Mouse (Mus musculus) midbrain, embryonic 13.5 days (tissue): Measurements from ENCODE around the gene Dennd4a. TPM values are rescaled to one million over a fixed set of nuclear protein-coding genes. Genes with fewer than 3 reads are reported as not detected.
A peak's percentile ranks its signal among the peaks of the same experiment; 100 is the strongest.
"Not testable (repeated sequence)": the region's sequence is repeated elsewhere in the genome, so short reads cannot be mapped to it uniquely, and the experiment has no call there.

Experiments used
- ATAC-seq: fragments of 200-750 bp; cut with Nextera tagmentation; 2 replicates; pipeline ENCODE4 v1.8.0; 2017; ENCODE audit warnings: mild to moderate bottlenecking, moderate TSS enrichment, moderate library complexity
- H3K27ac ChIP-seq: fragments of 300-500 bp; sonication (generic); 2 replicates; pipeline ENCODE4 v1.5.1; 2015; ENCODE audit warnings: inconsistent platforms, mild to moderate bottlenecking, moderate library complexity
- H3K27me3 ChIP-seq: fragments of 300-500 bp; sonication (generic); 2 replicates; pipeline ENCODE4 v1.6.1; 2015; ENCODE audit warnings: mild to moderate bottlenecking, inconsistent platforms
- H3K36me3 ChIP-seq: fragments of 300-500 bp; sonication (generic); 2 replicates; pipeline ENCODE4 v1.6.1; 2015; ENCODE audit warnings: mild to moderate bottlenecking, inconsistent platforms
- H3K4me1 ChIP-seq: fragments of 300-500 bp; sonication (generic); replicated peaks from 2 replicates; pipeline ENCODE4 v1.6.1; 2015; ENCODE audit warnings: inconsistent platforms
- H3K4me2 ChIP-seq: fragments of 300-500 bp; sonication (generic); replicated peaks from 2 replicates; pipeline ENCODE4 v1.6.1; 2015; ENCODE audit warnings: moderate library complexity, mild to moderate bottlenecking, inconsistent platforms
- H3K4me3 ChIP-seq: fragments of 300-500 bp; sonication (generic); replicated peaks from 2 replicates; pipeline ENCODE4 v1.5.1; 2015; ENCODE audit warnings: mild to moderate bottlenecking, inconsistent platforms
- H3K9ac ChIP-seq: fragments of 300-500 bp; sonication (generic); replicated peaks from 2 replicates; pipeline ENCODE4 v1.6.1; 2015; ENCODE audit warnings: mild to moderate bottlenecking, inconsistent platforms
- H3K9me3 ChIP-seq: fragments of 300-500 bp; sonication (generic); 2 replicates; pipeline ENCODE4 v1.6.1; 2016; ENCODE audit warnings: mild to moderate bottlenecking, inconsistent platforms
- WGBS: fragments of 180-500 bp; shearing (Covaris S2); methylation state at CpG from one replicate; pipeline ENCODE4 v1.1.7; 2015; 5-methylcytosine and 5-hydroxymethylcytosine counted together
- polyA plus RNA-seq: library from polyadenylated mRNA; unstranded; fragments of >200 nt; fragmentation: Nextera tagmentation; extraction: Ambion mirVana; gene quantifications from 2 replicates; pipeline ENCODE4 v1.2.1, GENCODE M21; 2015

Dennd4a gene
- polyA plus RNA-seq, 1 experiment from 2014 or later: 9.7 TPM

- H3K9me3 ChIP-seq: no peaks in the 10 kb centered on the region
- H3K4me1 ChIP-seq: 0 out of 2 replicates have a peak, but pooled peaks cover 3% of the 10 kb centered on the region
- no peaks in the 10 kb centered on the region for H3K36me3 ChIP-seq
- no peak overlapping the region for H3K9ac ChIP-seq
- 76% methylated on average over 5 of the region's 5 CpGs for WGBS
- no peak overlapping the region for H3K27ac ChIP-seq
- no peaks in the 10 kb centered on the region for H3K27me3 ChIP-seq
- ATAC-seq: no peak
- no peak overlapping the region for H3K4me3 ChIP-seq
- no peak overlapping the region for H3K4me2 ChIP-seq
Observed at GRCm38 (mm10) chr9:64805875-64806274, 5.3 kb upstream of the Dennd4a start.

DNA sequence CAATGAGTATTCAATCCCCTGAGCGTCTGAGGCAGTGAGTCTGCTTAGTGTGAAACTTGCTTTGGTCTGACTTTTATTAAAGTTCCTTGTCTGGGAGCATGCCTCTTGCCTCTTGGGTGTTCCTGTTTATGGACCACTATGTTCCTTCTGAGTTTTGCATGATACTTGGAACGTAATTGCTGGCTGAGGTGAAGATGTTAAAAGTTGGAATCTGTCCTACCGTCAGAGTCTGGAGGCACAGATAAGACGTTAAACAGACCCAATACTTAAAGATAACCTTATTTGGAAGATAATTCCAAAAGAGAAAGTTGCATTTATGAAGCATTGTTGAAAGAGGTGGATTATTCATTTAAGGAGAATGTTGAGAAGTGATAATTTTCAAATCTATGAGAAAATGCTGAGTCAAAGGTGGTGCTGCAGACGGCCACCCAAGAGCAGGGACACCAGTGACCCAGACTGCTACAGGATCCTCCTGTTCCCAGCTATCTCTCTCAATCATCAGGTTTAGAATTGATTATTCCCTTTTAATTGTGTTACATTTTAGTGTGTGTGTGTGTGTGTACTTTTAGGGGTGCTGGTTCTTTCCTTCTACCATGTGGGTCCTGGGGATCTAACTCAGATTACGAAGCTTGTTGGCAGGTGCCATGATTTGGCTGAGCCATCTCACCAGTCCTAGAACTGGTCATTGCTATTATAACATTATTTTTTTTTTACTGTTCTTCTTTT is 4.6 kb upstream of the Dennd4a start:
- Histone ChIP-seq H3K36me3 (no peaks in the 10 kb centered on the region), H3K9ac (no peak overlapping the region), H3K4me3 (no peak overlapping the region), H3K9me3 (no peaks in the 10 kb centered on the region), H3K4me1 (0 out of 2 replicates have a peak, but pooled peaks cover 3% of the 10 kb centered on the region), H3K4me2 (no peak overlapping the region), H3K27me3 (no peaks in the 10 kb centered on the region), H3K27ac (no peak overlapping the region)
- WGBS: 85% methylated on average over 6 of the region's 6 CpGs
- ATAC-seq: no peak

DNA sequence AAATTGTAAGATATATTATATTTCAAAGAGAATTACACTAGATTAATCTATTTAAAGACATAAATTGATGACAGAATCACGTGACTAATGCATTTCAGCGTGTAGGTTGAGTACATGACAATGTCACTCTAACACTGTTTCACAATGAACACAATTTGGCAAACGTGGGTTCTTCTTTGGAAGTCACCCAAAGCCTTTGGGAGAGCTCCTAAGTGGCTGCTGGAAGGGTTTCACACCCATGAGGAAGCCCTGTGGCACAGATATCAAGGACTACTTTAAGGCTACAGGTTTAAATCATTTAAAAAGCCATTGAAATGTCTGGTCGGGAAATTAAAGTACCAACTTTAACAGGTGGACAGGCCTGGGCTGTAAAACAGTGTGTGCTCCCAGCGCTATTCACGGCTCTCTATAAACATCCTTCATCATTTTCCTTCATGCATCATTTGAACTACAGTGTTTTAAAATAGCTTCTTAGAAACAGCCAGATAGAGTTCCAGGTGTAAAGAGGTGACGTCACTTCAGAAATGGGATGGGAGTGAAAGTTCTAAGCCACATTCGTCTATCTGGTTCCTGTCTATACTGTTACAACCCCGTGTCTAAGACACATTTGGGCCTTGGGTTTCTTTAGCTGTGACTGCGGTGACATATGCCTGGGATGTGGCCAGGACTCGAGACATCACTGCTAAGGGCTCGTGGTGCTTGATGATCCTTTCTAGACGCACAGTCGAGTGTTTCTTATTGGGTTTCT is 3.9 kb upstream of the Dennd4a start:
- H3K9me3 ChIP-seq: no peaks in the 10 kb centered on the region
- 84% methylated on average over 14 of the region's 14 CpGs for WGBS
- no peak for ATAC-seq

DNA sequence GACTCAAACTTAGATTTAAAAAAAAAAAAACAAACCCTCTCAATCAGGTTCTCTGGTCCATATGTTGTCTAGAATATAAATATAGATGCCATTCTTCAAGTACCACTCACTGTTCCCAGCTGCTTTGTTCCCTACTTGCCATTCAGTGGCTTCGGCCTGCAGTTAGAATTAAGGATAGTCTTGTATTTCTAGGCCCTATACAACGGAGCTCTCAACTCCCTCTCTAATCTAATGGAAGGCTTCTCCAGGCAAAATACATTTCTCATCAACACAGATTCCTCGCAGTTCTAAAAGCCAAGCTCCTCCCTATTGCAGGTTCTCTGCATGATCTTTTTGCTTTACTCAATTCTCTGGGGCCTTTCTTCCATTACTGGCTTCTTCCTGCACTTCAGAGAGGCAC is 1.3 kb upstream of the Dennd4a start:
- H3K4me2 ChIP-seq: no peak overlapping the region
- WGBS: 69% methylated on average over 3 of the region's 3 CpGs
- H3K36me3 ChIP-seq: no peaks in the 10 kb centered on the region
- H3K27ac ChIP-seq: no peak overlapping the region
- no peak overlapping the region for H3K9ac ChIP-seq
- no peak overlapping the region for H3K4me3 ChIP-seq
- no peaks in the 10 kb centered on the region for H3K27me3 ChIP-seq
- ATAC-seq: no peak
- H3K9me3 ChIP-seq: no peaks in the 10 kb centered on the region
- H3K4me1 ChIP-seq: peaks cover 11% of the 10 kb centered on the region

More for the DNA sequence above, 3.9 kb upstream of the Dennd4a start:
- Histone ChIP-seq H3K4me3 (no peak overlapping the region), H3K4me2 (no peak overlapping the region), H3K27me3 (no peaks in the 10 kb centered on the region), H3K36me3 (no peaks in the 10 kb centered on the region), H3K9ac (no peak overlapping the region), H3K27ac (no peak overlapping the region), H3K4me1 (peaks cover 5% of the 10 kb centered on the region)

DNA sequence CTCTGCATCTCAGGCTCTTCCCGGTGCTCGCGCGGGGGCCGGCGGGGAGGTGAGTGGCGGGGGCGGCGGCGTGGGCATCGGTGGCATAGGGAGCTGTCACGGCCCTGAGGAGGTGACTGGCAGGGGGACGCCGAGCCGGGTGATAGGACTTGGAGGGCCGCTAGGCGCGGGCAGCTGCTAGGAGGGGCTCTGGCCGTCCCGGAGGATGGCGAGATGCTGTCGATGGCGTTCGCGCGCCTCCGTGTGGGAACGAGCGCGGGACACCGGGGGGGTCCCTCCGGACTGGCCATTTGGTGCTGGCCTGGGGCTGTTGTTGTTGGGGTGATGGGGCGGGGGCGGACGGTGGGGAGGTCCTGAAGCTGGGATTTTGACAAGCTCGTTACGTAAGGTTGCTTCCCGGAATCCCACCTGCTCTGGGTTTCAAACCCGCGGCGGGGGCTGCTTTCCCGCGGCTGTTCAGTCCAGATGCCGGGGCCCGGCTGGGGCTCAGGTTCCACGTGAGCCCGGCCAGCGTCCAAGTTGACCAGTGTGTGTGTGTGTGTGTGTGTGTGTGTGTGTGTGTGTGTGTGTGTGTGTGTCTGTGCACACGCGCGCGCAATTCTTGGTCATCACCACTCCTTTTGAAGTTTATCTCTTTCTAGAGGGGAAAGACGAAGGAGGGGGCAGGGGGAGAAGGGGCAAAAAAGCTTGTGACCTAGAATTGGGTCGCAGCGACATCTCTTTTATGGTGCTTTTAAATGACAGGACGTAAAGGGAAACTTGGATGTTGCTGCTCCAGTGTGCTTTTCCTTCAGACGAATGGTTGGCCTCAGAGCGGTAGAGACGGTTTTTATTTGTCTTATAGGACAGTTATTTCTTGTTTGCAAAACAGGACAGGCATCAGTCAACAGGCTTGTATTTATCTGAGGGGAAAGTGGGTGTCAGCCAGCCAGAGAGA is 666 bp downstream of the Dennd4a start:
- no peaks in the 10 kb centered on the region for H3K27me3 ChIP-seq
- peak overlapping the region; percentile 87 for H3K9ac ChIP-seq
- no peaks in the 10 kb centered on the region for H3K9me3 ChIP-seq
- ATAC-seq: peak; percentile 92
- H3K4me1 ChIP-seq: peaks cover 11% of the 10 kb centered on the region
- H3K4me2 ChIP-seq: peak overlapping the region; percentile 70
- H3K36me3 ChIP-seq: no peaks in the 10 kb centered on the region
- H3K4me3 ChIP-seq: peak overlapping the region; percentile 75
- under 1% methylated on average over 58 of the region's 59 CpGs for WGBS
- peak overlapping the region; percentile 97 for H3K27ac ChIP-seq

DNA sequence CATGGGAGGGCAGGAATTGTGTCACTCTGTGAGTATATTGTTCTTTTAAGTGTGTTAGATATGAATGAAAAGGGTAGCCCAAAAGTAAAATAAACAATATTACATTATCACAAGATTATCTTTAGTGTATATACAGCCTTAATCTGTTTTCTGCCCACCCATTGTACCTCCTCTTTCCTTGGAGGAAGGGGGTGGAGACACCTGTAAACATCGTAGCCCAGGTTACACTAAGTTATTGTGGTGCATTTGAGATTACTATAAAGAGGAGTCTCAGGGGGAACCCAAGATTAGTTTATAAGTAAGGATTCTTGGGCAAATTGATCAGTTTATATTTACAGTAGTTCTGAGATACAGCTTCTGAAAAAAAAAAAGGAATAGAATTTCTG is 1.3 kb downstream of the Dennd4a start:
- H3K27ac ChIP-seq: peak overlapping the region; percentile 97
- 42% methylated on average over 1 of the region's 1 CpGs for WGBS

DNA sequence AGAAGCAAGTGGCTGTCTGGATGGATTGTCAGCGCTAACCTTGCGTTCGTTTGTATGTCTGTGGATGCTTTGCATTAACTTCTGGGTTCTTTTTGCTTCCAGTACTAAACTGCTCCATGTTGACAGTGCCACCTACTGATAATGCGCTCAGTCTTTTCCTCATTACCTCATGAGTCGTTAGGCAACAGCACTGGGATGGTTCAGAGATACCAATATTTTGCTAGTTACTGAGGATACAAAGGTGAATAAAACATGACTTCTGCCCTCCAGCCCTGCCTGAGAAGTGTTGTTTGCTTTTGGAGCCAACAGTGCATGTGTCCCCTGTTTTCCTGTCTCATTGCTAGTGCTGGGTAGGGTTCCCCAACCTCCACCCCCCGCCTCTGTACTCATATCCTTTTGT is 3.1 kb downstream of the Dennd4a start:
- WGBS: 89% methylated on average over 6 of the region's 6 CpGs
- H3K4me2 ChIP-seq: no peak overlapping the region
- H3K27me3 ChIP-seq: no peaks in the 10 kb centered on the region
- no peak overlapping the region for H3K9ac ChIP-seq
- no peaks in the 10 kb centered on the region for H3K9me3 ChIP-seq
- peaks cover 11% of the 10 kb centered on the region for H3K4me1 ChIP-seq
- no peaks in the 10 kb centered on the region for H3K36me3 ChIP-seq
- no peak overlapping the region for H3K4me3 ChIP-seq
- no peak for ATAC-seq
- H3K27ac ChIP-seq: no peak overlapping the region

More for the DNA sequence above, 1.3 kb downstream of the Dennd4a start:
- no peaks in the 10 kb centered on the region for H3K27me3 ChIP-seq
- H3K9ac ChIP-seq: peak overlapping the region; percentile 87
- ATAC-seq: no peak
- H3K36me3 ChIP-seq: no peaks in the 10 kb centered on the region
- peak overlapping the region; percentile 70 for H3K4me2 ChIP-seq
- H3K9me3 ChIP-seq: no peaks in the 10 kb centered on the region
- H3K4me1 ChIP-seq: peaks cover 11% of the 10 kb centered on the region
- H3K4me3 ChIP-seq: peak overlapping the region; percentile 75

- 86% methylated on average over 4 of the region's 4 CpGs for WGBS
- not testable (repeated sequence) for H3K9ac ChIP-seq, H3K4me1 ChIP-seq, H3K4me2 ChIP-seq, H3K4me3 ChIP-seq, H3K9me3 ChIP-seq, H3K36me3 ChIP-seq, ATAC-seq, H3K27ac ChIP-seq, H3K27me3 ChIP-seq
Observed at GRCm38 (mm10) chr9:64819686-64820085, 8.5 kb downstream of the Dennd4a start.

DNA sequence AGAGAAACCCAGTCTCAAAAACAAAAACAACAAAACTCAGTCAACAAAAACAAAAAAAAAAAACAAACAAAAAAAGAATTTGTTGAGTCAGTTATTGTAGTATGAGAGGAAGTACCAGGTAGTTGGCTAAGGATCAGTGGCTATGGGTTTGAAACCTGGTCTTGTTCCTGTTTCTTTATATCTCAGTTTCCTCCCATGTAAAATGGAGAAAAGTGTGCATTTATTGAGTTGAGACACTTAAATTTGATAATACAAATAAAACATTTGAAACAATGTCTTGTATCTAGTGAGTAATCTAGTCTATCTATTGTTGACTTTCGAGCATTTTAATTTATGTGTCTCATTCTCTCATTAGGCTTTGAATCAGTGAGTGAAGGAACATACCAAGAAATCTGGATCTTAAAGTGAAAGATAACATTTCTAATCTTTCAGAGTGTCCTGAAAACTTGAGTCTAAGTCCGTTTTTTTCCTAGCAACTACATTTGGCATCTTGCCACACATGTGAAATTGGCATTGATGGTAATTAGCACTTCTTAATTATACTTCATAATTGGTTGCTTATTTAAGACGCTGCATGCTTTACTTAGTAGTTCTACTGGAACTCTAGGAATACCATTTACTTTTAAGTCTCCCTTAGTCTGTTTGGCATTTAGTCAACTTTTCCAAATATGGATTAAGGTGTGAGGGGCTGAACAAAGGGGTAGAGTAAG is 9.1 kb downstream of the Dennd4a start:
- Histone ChIP-seq H3K4me2 (no peak overlapping the region), H3K36me3 (no peaks in the 10 kb centered on the region), H3K27ac (no peak overlapping the region), H3K9me3 (no peaks in the 10 kb centered on the region), H3K4me1 (no peaks in the 10 kb centered on the region), H3K9ac (no peak overlapping the region), H3K4me3 (no peak overlapping the region), H3K27me3 (no peaks in the 10 kb centered on the region)
- ATAC-seq: no peak
- WGBS: 84% methylated on average over 3 of the region's 3 CpGs

DNA sequence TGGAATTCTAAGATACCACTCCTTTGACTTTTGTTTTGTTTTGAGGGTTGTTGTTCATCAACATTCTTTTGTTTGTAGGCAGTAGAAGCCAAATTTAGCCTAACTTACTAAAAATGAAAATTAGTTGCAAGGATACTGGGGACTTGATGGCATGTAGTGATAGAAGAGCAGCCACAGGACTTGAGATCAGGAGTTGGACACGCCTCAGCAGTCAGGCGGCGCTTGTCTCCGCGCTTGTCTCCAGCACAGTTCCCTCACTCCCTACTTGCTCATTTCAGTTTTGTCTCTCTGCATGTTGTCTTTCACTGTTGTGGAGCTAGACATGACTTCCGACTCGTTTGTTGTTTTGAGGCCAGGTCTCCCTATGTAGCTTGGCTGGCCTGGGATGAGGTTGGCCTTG is 11.1 kb downstream of the Dennd4a start:
- 0 out of 2 replicates have a peak, but pooled peaks cover 4% of the 10 kb centered on the region for H3K4me1 ChIP-seq
- H3K27me3 ChIP-seq: no peaks in the 10 kb centered on the region
- no peak for ATAC-seq
- no peaks in the 10 kb centered on the region for H3K9me3 ChIP-seq
- 77% methylated on average over 7 of the region's 7 CpGs for WGBS
- no peak overlapping the region for H3K27ac ChIP-seq
- no peaks in the 10 kb centered on the region for H3K36me3 ChIP-seq
- H3K4me2 ChIP-seq: no peak overlapping the region
- H3K4me3 ChIP-seq: no peak overlapping the region
- no peak overlapping the region for H3K9ac ChIP-seq

- no peak overlapping the region for H3K27ac ChIP-seq
- H3K27me3 ChIP-seq: no peaks in the 10 kb centered on the region
- no peak overlapping the region for H3K9ac ChIP-seq
- H3K4me3 ChIP-seq: no peak overlapping the region
- H3K4me2 ChIP-seq: no peak overlapping the region
- no peak for ATAC-seq
- 87% methylated on average over 5 of the region's 5 CpGs for WGBS
- H3K36me3 ChIP-seq: no peaks in the 10 kb centered on the region
- no peaks in the 10 kb centered on the region for H3K9me3 ChIP-seq
- H3K4me1 ChIP-seq: 0 out of 2 replicates have a peak, but pooled peaks cover 4% of the 10 kb centered on the region
Observed at GRCm38 (mm10) chr9:64824389-64825008, 13.4 kb downstream of the Dennd4a start.
